Mouse (Mus musculus) CH12.LX (cell line): ENCODE data around the gene 4933415A04Rik. TPM values are rescaled to one million over a fixed set of nuclear protein-coding genes. Genes with fewer than 3 reads are reported as not detected.

Experiments used
- DNase-seq: peaks from one replicate; pipeline ENCODE4 v3.0.0-alpha.2; 2013; ENCODE audit errors: extremely low read depth
- H3K27ac ChIP-seq: 2 replicates; pipeline ENCODE4 v1.5.1; 2012; ENCODE audit warnings: low read depth, mild to moderate bottlenecking, control low read depth, moderate library complexity; ENCODE audit not compliant: insufficient read depth
- H3K27me3 ChIP-seq: replicated peaks from 2 replicates; pipeline ENCODE3; 2012; ENCODE audit warnings: inconsistent platforms
- H3K36me3 ChIP-seq, 2 experiments: replicated peaks in 1 of 2; 2 replicates each; pipeline versions ENCODE3 to v1.6.1; 2012; ENCODE audit warnings: inconsistent platforms in 1 of 2, low read length in 1 of 2, mild to moderate bottlenecking in 1 of 2, mixed read lengths in 1 of 2, moderate library complexity in 1 of 2; ENCODE audit not compliant: control insufficient read depth in 1 of 2, insufficient read depth in 1 of 2
- H3K4me1 ChIP-seq, 2 experiments: 2 replicates each; pipeline ENCODE4 v1.6.1; 2012; ENCODE audit warnings: inconsistent platforms in 1 of 2, moderate library complexity in 1 of 2; ENCODE audit not compliant: insufficient read depth in 2 of 2, control insufficient read depth in 1 of 2
- H3K4me2 ChIP-seq: 2 replicates; pipeline ENCODE4 v1.6.1; 2012; ENCODE audit warnings: low read depth, mild to moderate bottlenecking, control low read depth; ENCODE audit not compliant: poor library complexity, insufficient read depth, severe bottlenecking
- H3K4me3 ChIP-seq, 3 experiments: fragments of 150-350 bp in 1 of 3; sonication (generic) in 1 of 3; replicated peaks in 1 of 3; 2 replicates each; pipeline versions ENCODE3 to v1.5.1; 2011 to 2012; ENCODE audit warnings: low read depth in 2 of 3, low read length in 2 of 3, mild to moderate bottlenecking in 2 of 3, moderate library complexity in 2 of 3, control low read depth in 1 of 3, improper control_type of control experiment in 1 of 3, inconsistent platforms in 1 of 3, mixed read lengths in 1 of 3; ENCODE audit not compliant: poor library complexity in 1 of 3
- H3K79me2 ChIP-seq: replicated peaks from 2 replicates; pipeline ENCODE4 v1.6.1; 2012; ENCODE audit warnings: mild to moderate bottlenecking, moderate library complexity; ENCODE audit not compliant: control insufficient read depth, poor library complexity, insufficient read depth, severe bottlenecking; ENCODE audit errors: extremely low read depth
- H3K9ac ChIP-seq: 2 replicates; pipeline ENCODE4 v1.6.1; 2012; ENCODE audit warnings: low read depth, mild to moderate bottlenecking, control low read depth, moderate library complexity; ENCODE audit not compliant: insufficient read depth
- H3K9me3 ChIP-seq: replicated peaks from 2 replicates; pipeline ENCODE3; 2012; ENCODE audit warnings: low read length, inconsistent platforms, mixed read lengths
- BHLHE40 ChIP-seq: IDR thresholded peaks from 2 replicates; pipeline ENCODE4 v1.6.1; 2011; ENCODE audit warnings: mild to moderate bottlenecking, low read depth, low read length, improper control_type of control experiment
- CHD2 ChIP-seq: IDR thresholded peaks from 2 replicates; pipeline ENCODE4 v1.6.1; 2011; ENCODE audit warnings: low read length, improper control_type of control experiment
- CTCF ChIP-seq, 2 experiments: IDR thresholded peaks in 1 of 2; conservative IDR thresholded peaks in 1 of 2; 2 replicates each; pipeline ENCODE4 v1.5.1; 2011 to 2012; ENCODE audit warnings: low read depth in 2 of 2, low read length in 2 of 2, improper control_type of control experiment in 1 of 2, inconsistent platforms in 1 of 2, mild to moderate bottlenecking in 1 of 2, moderate library complexity in 1 of 2
- EP300 ChIP-seq: IDR thresholded peaks from 2 replicates; pipeline ENCODE4 v1.6.1; 2011; ENCODE audit warnings: low read length, improper control_type of control experiment
- ETS1 ChIP-seq: conservative IDR thresholded peaks from 2 replicates; pipeline ENCODE4 v1.6.1; 2012; ENCODE audit warnings: low read depth, mild to moderate bottlenecking, inconsistent platforms, low read length, improper control_type of control experiment, moderate library complexity
- GABPA ChIP-seq: IDR thresholded peaks from 2 replicates; pipeline ENCODE4 v1.6.1; 2012; ENCODE audit warnings: low read depth, low read length, improper control_type of control experiment, inconsistent platforms; ENCODE audit not compliant: insufficient replicate concordance
- IRF4 ChIP-seq: IDR thresholded peaks from 2 replicates; pipeline ENCODE4 v1.6.1; 2014; ENCODE audit warnings: low read depth, mild to moderate bottlenecking, inconsistent platforms, low read length, improper control_type of control experiment
- MAZ ChIP-seq: IDR thresholded peaks from 2 replicates; pipeline ENCODE4 v1.6.1; 2012; ENCODE audit warnings: low read depth, mild to moderate bottlenecking, inconsistent platforms, low read length, improper control_type of control experiment, moderate library complexity
- MXI1 ChIP-seq: IDR thresholded peaks from 2 replicates; pipeline ENCODE4 v1.6.1; 2011; ENCODE audit warnings: mild to moderate bottlenecking, low read depth, low read length, improper control_type of control experiment
- NRF1 ChIP-seq: IDR thresholded peaks from 2 replicates; pipeline ENCODE4 v1.6.1; 2014; ENCODE audit warnings: low read depth, mild to moderate bottlenecking, inconsistent platforms, low read length, improper control_type of control experiment, moderate library complexity
- RAD21 ChIP-seq: IDR thresholded peaks from 2 replicates; pipeline ENCODE4 v1.6.1; 2011; ENCODE audit warnings: low read depth, mild to moderate bottlenecking, low read length, improper control_type of control experiment, moderate library complexity
- SMC3 ChIP-seq: IDR thresholded peaks from 2 replicates; pipeline ENCODE4 v1.6.1; 2011; ENCODE audit warnings: low read depth, low read length, improper control_type of control experiment
- TBP ChIP-seq: conservative IDR thresholded peaks from 2 replicates; pipeline ENCODE4 v1.6.1; 2011; ENCODE audit warnings: low read depth, low read length, improper control_type of control experiment
- USF1 ChIP-seq: IDR thresholded peaks from 2 replicates; pipeline ENCODE4 v1.6.1; 2014; ENCODE audit warnings: low read depth, mild to moderate bottlenecking, inconsistent platforms, low read length, improper control_type of control experiment
- ZC3H11A ChIP-seq: IDR thresholded peaks from 2 replicates; pipeline ENCODE4 v1.6.1; 2012; ENCODE audit warnings: low read depth, mild to moderate bottlenecking, inconsistent platforms, low read length, improper control_type of control experiment
- ZKSCAN1 ChIP-seq: IDR thresholded peaks from 2 replicates; pipeline ENCODE4 v1.6.1; 2012; ENCODE audit warnings: low read depth, inconsistent platforms, low read length, improper control_type of control experiment, borderline replicate concordance
- ZMIZ1 ChIP-seq: IDR thresholded peaks from 2 replicates; pipeline ENCODE4 v1.6.1; 2012; ENCODE audit warnings: low read depth, mild to moderate bottlenecking, inconsistent platforms, low read length, improper control_type of control experiment
- ZNF384 ChIP-seq: IDR thresholded peaks from 2 replicates; pipeline ENCODE4 v1.6.1; 2012; ENCODE audit warnings: low read depth, low read length, improper control_type of control experiment, inconsistent platforms
- dilution Hi-C: fragments of 300-500 bp; cut with MboI; formaldehyde crosslinking; loops from 2 replicates; pipeline ENCODE4 v1.14.3; 2020; ENCODE audit warnings: low sequenced_read_pairs; ENCODE audit not compliant: extremely low pct_unique_long_range_greater_than_20kb, extremely low pct_ligation_motif_present
- in situ Hi-C: fragments of 300-500 bp; cut with MboI; formaldehyde crosslinking; loops from 3 replicates; pipeline ENCODE4 v1.14.3; 2019; ENCODE audit warnings: low sequenced_read_pairs, low pct_ligation_motif_present, low pct_unique_long_range_greater_than_20kb, mixed read lengths
- polyA plus RNA-seq: library from polyadenylated mRNA; unstranded; fragments of >175 nt; gene quantifications from 2 replicates; pipeline ENCODE4 v1.2.1, GENCODE M21; 2012; ENCODE audit warnings: low read depth; ENCODE audit not compliant: insufficient read length
- total RNA-seq, 2 experiments: library from RNA; depleted of rRNA; stranded (reverse); fragments of 300-350 nt in 1 of 2; fragments of >200 nt in 1 of 2; gene quantifications; 2 replicates each; pipeline ENCODE4 v1.2.3; 2012 to 2014

Gene 4933415A04Rik
- total and polyA plus RNA-seq, 3 experiments: not detected

GRCm38 (mm10) chr11:43612834-43613488, 26.1 kb downstream of the 4933415A04Rik start:
- Histone ChIP-seq H3K27me3 (no peaks in the 10 kb centered on the region), H3K36me3 (no peaks in the 10 kb centered on the region), H3K4me3 (no peak overlapping the region), H3K27ac (no peak overlapping the region), H3K4me1 (peaks cover 0 to 9% of the 10 kb centered on the region in 2 experiments; a peak in 2 of 4 replicates), H3K9ac (no peak overlapping the region), H3K9me3 (peaks cover 2% of the 10 kb centered on the region), H3K79me2 (no peaks in the 10 kb centered on the region), H3K4me2 (no peak overlapping the region)
- dilution Hi-C loops: no loop called here
- in situ Hi-C loops: no loop called here
- TF ChIP-seq SMC3 (peak; percentile 68), NRF1 (no peak), RAD21 (peak; percentile 76), TBP (no peak), CTCF (conservative IDR thresholded peaks at IDR 0.05 in 1 of 2, IDR thresholded peaks at IDR 0.05 in 1 of 2; ENCODE audit: low read depth in 2 of 2, low read length in 2 of 2) (peak; percentile 74 to 89)
- peak; percentile 88 for DNase-seq

GRCm38 (mm10) chr11:43617924-43618323, 31.1 kb downstream of the 4933415A04Rik start:
- no peak overlapping the region for H3K4me3 ChIP-seq

GRCm38 (mm10) chr11:43618403-43618802, 31.6 kb downstream of the 4933415A04Rik start:
- DNase-seq: no peak
- H3K36me3 ChIP-seq: no peaks in the 10 kb centered on the region
- no peaks in the 10 kb centered on the region for H3K27me3 ChIP-seq
- H3K79me2 ChIP-seq: no peaks in the 10 kb centered on the region
- dilution Hi-C loops: no loop called here
- TF ChIP-seq IRF4: no peak
- no peak for TF ChIP-seq NRF1
- TF ChIP-seq BHLHE40: no peak
- no peak for TF ChIP-seq MXI1
- no peak for TF ChIP-seq MAZ
- no peak for TF ChIP-seq ZNF384
- TF ChIP-seq ZKSCAN1: no peak
- TF ChIP-seq CHD2: no peak
- TF ChIP-seq ZMIZ1: no peak
- TF ChIP-seq ETS1: no peak
- TF ChIP-seq GABPA: no peak
- TF ChIP-seq ZC3H11A: no peak
- no peak for TF ChIP-seq EP300
- H3K27ac ChIP-seq: no peak overlapping the region
- no peak overlapping the region for H3K9ac ChIP-seq
- in situ Hi-C loops: no loop called here
- peaks cover 0 to 15% of the 10 kb centered on the region in 2 experiments; a peak in 2 of 4 replicates for H3K4me1 ChIP-seq
- H3K4me3 ChIP-seq: no peak overlapping the region
- peaks cover 2% of the 10 kb centered on the region for H3K9me3 ChIP-seq
- H3K4me2 ChIP-seq: no peak overlapping the region

More at GRCm38 (mm10) chr11:43617924-43618323, 31.1 kb downstream of the 4933415A04Rik start:
- H3K9me3 ChIP-seq: peaks cover 2% of the 10 kb centered on the region
- H3K4me1 ChIP-seq: peaks cover 0 to 19% of the 10 kb centered on the region in 2 experiments; a peak in 2 of 4 replicates
- no peak overlapping the region for H3K4me2 ChIP-seq
- H3K79me2 ChIP-seq: no peaks in the 10 kb centered on the region
- no peak for DNase-seq
- no peak overlapping the region for H3K9ac ChIP-seq
- dilution Hi-C loops: no loop called here
- no peak overlapping the region for H3K27ac ChIP-seq
- no peaks in the 10 kb centered on the region for H3K27me3 ChIP-seq
- TF ChIP-seq EP300 (no peak), ETS1 (no peak), TBP (no peak), IRF4 (no peak), USF1 (no peak), MXI1 (no peak)
- in situ Hi-C loops: no loop called here
- no peaks in the 10 kb centered on the region for H3K36me3 ChIP-seq
